Mouse (Mus musculus) hindbrain, embryonic 14.5 days (tissue): ENCODE results near the gene Fance. TPM values are rescaled to one million over a fixed set of nuclear protein-coding genes. Genes with fewer than 3 reads are reported as not detected.
A peak's percentile ranks its signal among the peaks of the same experiment; 100 is the strongest.

Experiments used
- ATAC-seq: fragments of 200-750 bp; cut with Nextera tagmentation; 2 replicates; pipeline ENCODE4 v1.8.0; 2017; ENCODE audit warnings: moderate number of reproducible peaks, mild to moderate bottlenecking, moderate TSS enrichment, moderate library complexity; ENCODE audit not compliant: low FRiP score
- DNase-seq: peaks from one replicate; pipeline ENCODE4 v3.0.0-alpha.2; 2015; ENCODE audit warnings: low spot score
- H3K27ac ChIP-seq: fragments of 300-500 bp; sonication (generic); 2 replicates; pipeline ENCODE4 v1.5.1; 2014; ENCODE audit warnings: mild to moderate bottlenecking, moderate library complexity
- H3K27me3 ChIP-seq: fragments of 300-500 bp; sonication (generic); 2 replicates; pipeline ENCODE4 v1.6.1; 2014; ENCODE audit warnings: mild to moderate bottlenecking, low read length, mixed read lengths; ENCODE audit not compliant: control insufficient read depth, insufficient read depth
- H3K36me3 ChIP-seq: fragments of 300-500 bp; sonication (generic); replicated peaks from 2 replicates; pipeline ENCODE4 v1.6.1; 2014; ENCODE audit not compliant: control insufficient read depth, insufficient read depth
- H3K4me1 ChIP-seq: fragments of 300-500 bp; sonication (generic); replicated peaks from 2 replicates; pipeline ENCODE4 v1.6.1; 2014; ENCODE audit warnings: antibody characterized with exemption, low read length, mixed read lengths; ENCODE audit not compliant: control insufficient read depth, insufficient read depth
- H3K4me2 ChIP-seq: fragments of 300-500 bp; sonication (generic); replicated peaks from 2 replicates; pipeline ENCODE4 v1.6.1; 2014; ENCODE audit warnings: mild to moderate bottlenecking, moderate library complexity
- H3K4me3 ChIP-seq: fragments of 300-500 bp; sonication (generic); replicated peaks from 2 replicates; pipeline ENCODE4 v1.5.1; 2014; ENCODE audit warnings: mild to moderate bottlenecking, low read length
- H3K9ac ChIP-seq: fragments of 300-500 bp; sonication (generic); 2 replicates; pipeline ENCODE4 v1.6.1; 2014
- H3K9me3 ChIP-seq: fragments of 300-500 bp; sonication (generic); 2 replicates; pipeline ENCODE4 v1.6.1; 2016; ENCODE audit warnings: low read length; ENCODE audit not compliant: control insufficient read depth
- WGBS: fragments of 180-500 bp; shearing (Covaris S2); extraction: QIAGEN DNeasy Blood & Tissue Kit; methylation state at CpG from one replicate; pipeline ENCODE4 v1.1.7; 2014; 5-methylcytosine and 5-hydroxymethylcytosine counted together
- polyA plus RNA-seq: library from polyadenylated mRNA; unstranded; fragments of >200 nt; fragmentation: Nextera tagmentation; extraction: Ambion mirVana; gene quantifications from 2 replicates; pipeline ENCODE4 v1.2.1, GENCODE M21; 2014

Fance gene
- polyA plus RNA-seq, 1 experiment from 2014 or later = 22.0 TPM

- H3K4me3 ChIP-seq = no peak overlapping the region
- ATAC-seq (no peak), DNase-seq (no peak)
- no peak overlapping the region for H3K4me2 ChIP-seq
- H3K4me1 ChIP-seq = peaks cover 8% of the 10 kb centered on the region; the same call in 1 of the 2 replicates
- H3K27ac ChIP-seq = no peak overlapping the region
- no peak overlapping the region for H3K9ac ChIP-seq
- no peaks in the 10 kb centered on the region for H3K27me3 ChIP-seq
- H3K36me3 ChIP-seq = no peaks in the 10 kb centered on the region
- no peaks in the 10 kb centered on the region for H3K9me3 ChIP-seq
- 72% methylated on average over 8 of the region's 8 CpGs for WGBS
These were observed 25.7 kb upstream of the Fance start for GRCm38 (mm10) chr17:28287578-28287977.

- H3K4me1 ChIP-seq = peaks cover 8% of the 10 kb centered on the region; the same call in 1 of the 2 replicates
These were observed 25.3 kb upstream of the Fance start for GRCm38 (mm10) chr17:28287980-28288379.

GRCm38 (mm10) chr17:28290262-28290661 is 23.1 kb upstream of the Fance start:
- Histone ChIP-seq H3K27me3 (no peaks in the 10 kb centered on the region), H3K4me2 (no peak overlapping the region), H3K4me3 (no peak overlapping the region), H3K36me3 (no peaks in the 10 kb centered on the region), H3K9me3 (no peaks in the 10 kb centered on the region), H3K9ac (no peak overlapping the region), H3K4me1 (peaks cover 15% of the 10 kb centered on the region; the same call in 1 of the 2 replicates), H3K27ac (no peak overlapping the region)
- WGBS = 84% methylated on average over 3 of the region's 3 CpGs
- ATAC-seq = no peak
- no peak for DNase-seq

More at GRCm38 (mm10) chr17:28287980-28288379, 25.3 kb upstream of the Fance start:
- WGBS = 65% methylated on average over 5 of the region's 5 CpGs
- no peaks in the 10 kb centered on the region for H3K36me3 ChIP-seq
- no peak for ATAC-seq
- H3K27ac ChIP-seq = no peak overlapping the region
- DNase-seq = no peak
- H3K9ac ChIP-seq = no peak overlapping the region
- H3K9me3 ChIP-seq = no peaks in the 10 kb centered on the region
- H3K27me3 ChIP-seq = no peaks in the 10 kb centered on the region
- no peak overlapping the region for H3K4me2 ChIP-seq
- H3K4me3 ChIP-seq = no peak overlapping the region

GRCm38 (mm10) chr17:28290671-28291070 is 22.6 kb upstream of the Fance start:
- no peaks in the 10 kb centered on the region for H3K36me3 ChIP-seq
- no peak overlapping the region for H3K4me3 ChIP-seq
- ATAC-seq = no peak
- no peak overlapping the region for H3K4me2 ChIP-seq
- H3K9ac ChIP-seq = no peak overlapping the region
- H3K27me3 ChIP-seq = no peaks in the 10 kb centered on the region
- no peaks in the 10 kb centered on the region for H3K9me3 ChIP-seq
- no peak for DNase-seq
- WGBS = 81% methylated on average over 11 of the region's 11 CpGs
- H3K4me1 ChIP-seq = peaks cover 15% of the 10 kb centered on the region; the same call in 1 of the 2 replicates
- H3K27ac ChIP-seq = no peak overlapping the region

- WGBS = 87% methylated on average over 7 of the region's 7 CpGs
- no peak for DNase-seq
These were observed 22.0 kb upstream of the Fance start for GRCm38 (mm10) chr17:28291346-28291745.

GRCm38 (mm10) chr17:28293716-28294115 is 19.6 kb upstream of the Fance start:
- no peak overlapping the region for H3K27ac ChIP-seq
- H3K9ac ChIP-seq = no peak overlapping the region
- no peak for ATAC-seq

More at GRCm38 (mm10) chr17:28291346-28291745, 22.0 kb upstream of the Fance start:
- Histone ChIP-seq H3K4me2 (no peak overlapping the region), H3K27ac (no peak overlapping the region), H3K9me3 (no peaks in the 10 kb centered on the region), H3K4me3 (no peak overlapping the region), H3K9ac (no peak overlapping the region), H3K4me1 (0 out of 2 replicates have a peak, but pooled peaks cover 9% of the 10 kb centered on the region), H3K36me3 (no peaks in the 10 kb centered on the region), H3K27me3 (no peaks in the 10 kb centered on the region)
- no peak for ATAC-seq

GRCm38 (mm10) chr17:28294449-28295333 is 18.6 kb upstream of the Fance start:
- 0 out of 2 replicates have a peak, but pooled peaks cover 9% of the 10 kb centered on the region for H3K4me1 ChIP-seq
- no peaks in the 10 kb centered on the region for H3K9me3 ChIP-seq
- H3K27me3 ChIP-seq = no peaks in the 10 kb centered on the region
- 61% methylated on average over 17 of the region's 17 CpGs for WGBS
- ATAC-seq = no peak
- H3K9ac ChIP-seq = peak overlapping the region; percentile 12; the same call in 1 of the 2 replicates
- DNase-seq = no peak
- H3K36me3 ChIP-seq = no peaks in the 10 kb centered on the region
- no peak overlapping the region for H3K4me2 ChIP-seq
- peak overlapping the region; percentile 18; the same call in 1 of the 2 replicates for H3K27ac ChIP-seq
- no peak overlapping the region for H3K4me3 ChIP-seq

More at GRCm38 (mm10) chr17:28293716-28294115, 19.6 kb upstream of the Fance start:
- Histone ChIP-seq H3K4me1 (0 out of 2 replicates have a peak, but pooled peaks cover 9% of the 10 kb centered on the region), H3K4me2 (no peak overlapping the region), H3K9me3 (no peaks in the 10 kb centered on the region), H3K36me3 (no peaks in the 10 kb centered on the region), H3K27me3 (no peaks in the 10 kb centered on the region), H3K4me3 (no peak overlapping the region)
- DNase-seq = no peak
- WGBS = 86% methylated on average over 4 of the region's 4 CpGs

GRCm38 (mm10) chr17:28298888-28299287 is 14.4 kb upstream of the Fance start:
- Histone ChIP-seq H3K4me3 (no peak overlapping the region), H3K4me1 (0 out of 2 replicates have a peak, but pooled peaks cover 14% of the 10 kb centered on the region), H3K9ac (no peak overlapping the region), H3K4me2 (no peak overlapping the region), H3K27ac (no peak overlapping the region), H3K36me3 (no peaks in the 10 kb centered on the region), H3K27me3 (no peaks in the 10 kb centered on the region), H3K9me3 (no peaks in the 10 kb centered on the region)
- ATAC-seq (no peak), DNase-seq (no peak)
- WGBS = 94% methylated on average over 17 of the region's 17 CpGs

GRCm38 (mm10) chr17:28299669-28300320 is 13.5 kb upstream of the Fance start:
- Histone ChIP-seq H3K9me3 (no peaks in the 10 kb centered on the region), H3K9ac (no peak overlapping the region), H3K4me1 (0 out of 2 replicates have a peak, but pooled peaks cover 12% of the 10 kb centered on the region), H3K4me2 (no peak overlapping the region), H3K27me3 (no peaks in the 10 kb centered on the region), H3K27ac (no peak overlapping the region), H3K4me3 (no peak overlapping the region), H3K36me3 (no peaks in the 10 kb centered on the region)
- DNase-seq (no peak), ATAC-seq (no peak)
- 39% methylated on average over 10 of the region's 11 CpGs for WGBS
